Mouse (Mus musculus): ENCODE data around the gene Ppp4r3a.

DNA sequence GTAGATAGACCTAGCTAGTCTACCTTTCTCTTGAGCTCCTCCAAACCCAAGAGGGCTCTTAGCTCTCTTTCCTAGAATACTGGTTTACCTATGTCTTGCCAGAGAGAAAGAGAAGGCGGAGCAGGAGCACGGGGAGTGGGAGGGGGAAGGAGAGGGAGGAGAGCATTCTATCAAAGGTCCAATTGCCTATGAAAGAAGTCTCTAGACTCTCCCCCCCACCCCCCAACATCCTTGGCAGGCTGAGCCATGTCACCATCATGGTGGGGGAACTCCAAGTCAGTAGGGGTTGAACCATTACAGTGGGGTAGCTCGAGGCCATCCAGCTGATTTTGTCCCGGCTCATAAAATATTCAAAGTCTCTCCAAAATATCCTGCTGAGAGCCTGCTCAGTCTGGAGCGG is 22.1 kb upstream of the Ppp4r3a start:
- TF ChIP-seq CTCF (IDR thresholded peaks at IDR 0.05; ENCODE audit: low read depth) = no peak
- no peak for TF ChIP-seq EP300 (IDR thresholded peaks at IDR 0.05; ENCODE audit: low read depth)
